Mouse (Mus musculus): ENCODE measurements around the gene 9130008F23Rik. TPM values are rescaled to one million over a fixed set of nuclear protein-coding genes. Genes with fewer than 3 reads are reported as not detected.

Gene 9130008F23Rik
- polyA plus RNA-seq, 1 experiment = 28.5 TPM

Other genes starting within 250 kb of the 9130008F23Rik start
- gene Esp3, start 248.5 kb downstream of the 9130008F23Rik start, polyA plus RNA-seq (2012; rRNA removed) = not detected in 2 replicates
- gene Esp1, start 153.4 kb downstream of the 9130008F23Rik start, polyA plus RNA-seq (2012; rRNA removed) = not detected in 2 replicates
- gene Crisp2, start 73.6 kb downstream of the 9130008F23Rik start, polyA plus RNA-seq (2012; rRNA removed) = 0.18 TPM in 2 replicates
- gene Rhag, start 69.4 kb downstream of the 9130008F23Rik start, polyA plus RNA-seq (2012; rRNA removed) = not detected in 2 replicates
- not detected in 2 replicates for gene Glyatl3, start 33.8 kb upstream of the 9130008F23Rik start, polyA plus RNA-seq (2012; rRNA removed)
- 23.0 and 24.9 TPM in 2 replicates for gene Mut, start 54.1 kb upstream of the 9130008F23Rik start, polyA plus RNA-seq (2012; rRNA removed)
- 6.5 and 7.6 TPM in 2 replicates for gene Cenpq, start 54.5 kb upstream of the 9130008F23Rik start, polyA plus RNA-seq (2012; rRNA removed)